Mouse (Mus musculus) gastrocnemius, postnatal 4 days (tissue): ENCODE data around the gene Stx2. TPM values are rescaled to one million over a fixed set of nuclear protein-coding genes. Genes with fewer than 3 reads are reported as not detected.
A peak's percentile ranks its signal among the peaks of the same experiment; 100 is the strongest.

Experiments
- DNase-seq, 2 experiments: peaks; one replicate each; pipeline ENCODE4 v3.0.0; 2021 to 2022; ENCODE audit warnings: low spot score in 2 of 2, mixed read lengths in 2 of 2
- long read RNA-seq, 2 experiments: library from polyadenylated mRNA; stranded (forward); transcript quantifications; one replicate each; pipeline ENCODE4 v2.0.0; 2021
- total RNA-seq, 2 experiments: library from RNA; stranded (reverse); gene quantifications; 2 replicates each; pipeline ENCODE4 v1.2.3; 2021

Stx2 gene
- total RNA-seq: 10 to 100 TPM; 24.5 to 29.0 TPM
- long read RNA-seq, experiment 1, transcript Stx2-201 (11 exons, 2,939 nt): major isoform, 18 of 25 reads
- long read RNA-seq, experiment 1, partial matches to known transcripts: 1 of 25 reads
- long read RNA-seq, experiment 1, other reads (novel, unspliced or antisense): 4 of 25 reads
- long read RNA-seq, experiment 2, transcript Stx2-201 (11 exons, 2,939 nt): major isoform, 32 of 42 reads
- long read RNA-seq, experiment 2, partial matches to known transcripts: 2 of 42 reads
- long read RNA-seq, experiment 2, other reads (novel, unspliced or antisense): 7 of 42 reads

GRCm38 (mm10) chr5:129008412-129008826 is at the start of gene Stx2:
Stx2 (minus strand) TSS chr5:129008574.
- peak; percentile 91 to 93 for DNase-seq

- DNase-seq: no peak
These were observed 46.4 kb upstream of the Stx2 start for GRCm38 (mm10) chr5:129054675-129055284.

DNA sequence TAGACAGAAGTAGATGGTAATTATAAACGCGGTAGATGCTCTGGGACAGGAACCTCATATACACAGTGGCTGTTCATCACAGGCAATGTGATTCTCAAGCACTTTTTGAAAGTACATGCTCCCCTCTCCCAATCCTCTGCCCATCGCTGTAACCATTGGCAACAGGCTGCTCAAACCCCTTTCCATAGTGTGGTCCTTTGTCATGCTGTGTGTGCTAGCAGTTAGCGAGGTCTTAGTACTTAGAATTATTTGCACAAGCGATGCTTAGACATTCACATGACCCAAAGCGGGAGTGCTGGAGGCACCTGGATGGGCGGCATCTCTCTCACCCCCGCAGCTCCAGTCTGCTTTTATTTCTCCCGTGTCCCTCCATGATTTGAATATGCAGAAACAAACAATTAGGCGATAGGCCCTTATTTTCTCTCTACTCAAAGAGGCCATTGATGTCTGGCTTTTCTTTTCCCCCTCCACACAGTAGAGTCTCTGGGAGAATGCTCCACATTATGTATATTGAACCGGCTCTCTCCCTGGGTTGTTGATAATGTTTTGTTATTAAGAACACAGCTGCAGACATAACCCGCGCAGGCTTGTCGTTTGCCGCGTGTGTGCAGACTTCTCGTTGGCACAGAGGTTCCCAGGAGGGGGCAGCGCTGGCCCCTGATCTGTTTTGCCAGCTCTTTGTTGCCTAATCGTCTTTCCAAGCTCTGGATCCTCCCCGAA is 44.4 kb upstream of the Stx2 start:
- DNase-seq: no peak

DNA sequence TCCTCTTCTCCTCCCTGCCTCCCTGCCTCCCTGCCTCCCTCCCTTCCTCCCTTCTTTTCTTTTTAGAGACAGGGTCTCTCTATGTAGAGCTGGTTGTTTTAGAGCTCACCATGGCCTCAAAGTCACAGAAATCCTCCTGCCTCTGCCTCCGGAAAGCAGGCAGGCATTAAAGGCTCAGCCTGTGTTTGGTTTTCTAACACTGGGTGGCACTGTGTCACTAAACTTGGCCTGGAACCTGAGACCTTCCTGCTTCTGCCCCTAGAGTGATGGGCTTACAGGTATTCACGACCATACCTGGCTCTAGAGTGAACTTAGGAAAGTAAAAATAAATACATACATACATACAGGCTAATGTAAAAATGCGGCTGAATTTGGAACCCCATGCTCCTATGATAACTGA is 43.5 kb upstream of the Stx2 start:
- DNase-seq: no peak

- no peak for DNase-seq
These were observed 41.0 kb upstream of the Stx2 start for GRCm38 (mm10) chr5:129049372-129049771.

DNA sequence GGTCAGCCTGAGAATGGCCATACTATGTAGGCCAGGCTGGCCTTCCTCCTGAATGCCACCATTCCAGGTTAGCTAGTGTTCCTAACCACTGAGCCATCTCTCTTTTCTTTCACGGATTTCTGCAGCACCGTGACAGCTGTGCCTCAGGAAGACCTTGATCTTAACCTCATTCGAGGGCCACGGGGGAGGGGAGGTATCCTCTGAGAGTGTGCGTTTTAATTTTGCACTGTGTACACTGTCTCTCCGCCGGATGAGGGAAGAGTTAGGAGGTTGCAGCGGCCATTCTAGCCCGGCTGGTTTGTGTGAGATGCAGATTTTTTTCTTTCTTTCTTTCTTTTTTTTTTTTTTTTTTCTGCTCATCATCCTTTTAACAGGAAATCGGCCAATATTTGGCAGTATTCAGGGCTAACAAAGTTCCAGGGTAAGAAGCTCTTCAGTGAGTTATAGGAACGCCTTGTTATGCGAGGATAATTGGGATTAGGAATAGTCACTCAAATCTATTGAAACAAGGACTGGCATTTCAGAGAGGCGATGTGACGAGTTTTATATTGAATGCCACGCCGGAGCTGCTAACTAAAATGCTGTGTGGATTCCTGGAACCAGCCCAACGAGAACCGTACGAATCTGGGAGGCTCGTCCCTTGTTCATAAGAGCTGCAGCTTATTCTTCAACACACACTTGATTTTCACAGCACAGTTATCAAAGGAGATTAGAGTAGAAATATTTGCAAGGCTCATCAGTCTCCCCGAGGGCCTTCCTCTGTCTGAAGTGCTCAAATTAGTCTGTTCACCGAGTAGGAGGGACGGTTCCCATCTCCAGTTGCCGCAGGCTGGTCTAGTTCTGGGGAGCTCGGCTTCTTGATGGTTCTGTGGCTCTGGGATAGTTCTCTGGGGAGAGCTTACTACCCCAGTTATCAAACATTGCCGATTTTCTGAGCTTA is 37.5 kb upstream of the Stx2 start:
- DNase-seq: no peak

DNA sequence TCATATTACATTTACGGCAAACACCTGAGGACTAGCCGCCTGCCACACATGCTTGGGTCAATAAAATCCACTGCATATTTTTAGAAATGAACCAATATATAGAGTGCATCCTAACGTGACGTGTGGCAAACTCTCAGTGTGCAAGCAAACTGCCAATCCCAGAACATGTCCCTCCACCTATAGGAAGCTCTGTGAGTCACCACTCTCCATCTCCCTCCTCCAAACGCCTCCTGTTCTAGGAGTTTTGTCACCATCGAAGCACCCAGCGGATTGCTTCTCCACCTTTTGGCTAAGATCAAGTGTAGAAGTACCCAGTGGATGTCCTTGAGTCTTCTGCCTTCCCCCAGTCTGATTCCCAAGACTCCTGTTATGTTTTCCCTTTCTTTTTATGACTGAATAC is 29.4 kb upstream of the Stx2 start:
- no peak for DNase-seq

GRCm38 (mm10) chr5:129036678-129037077 is 28.3 kb upstream of the Stx2 start:
- DNase-seq: no peak

DNA sequence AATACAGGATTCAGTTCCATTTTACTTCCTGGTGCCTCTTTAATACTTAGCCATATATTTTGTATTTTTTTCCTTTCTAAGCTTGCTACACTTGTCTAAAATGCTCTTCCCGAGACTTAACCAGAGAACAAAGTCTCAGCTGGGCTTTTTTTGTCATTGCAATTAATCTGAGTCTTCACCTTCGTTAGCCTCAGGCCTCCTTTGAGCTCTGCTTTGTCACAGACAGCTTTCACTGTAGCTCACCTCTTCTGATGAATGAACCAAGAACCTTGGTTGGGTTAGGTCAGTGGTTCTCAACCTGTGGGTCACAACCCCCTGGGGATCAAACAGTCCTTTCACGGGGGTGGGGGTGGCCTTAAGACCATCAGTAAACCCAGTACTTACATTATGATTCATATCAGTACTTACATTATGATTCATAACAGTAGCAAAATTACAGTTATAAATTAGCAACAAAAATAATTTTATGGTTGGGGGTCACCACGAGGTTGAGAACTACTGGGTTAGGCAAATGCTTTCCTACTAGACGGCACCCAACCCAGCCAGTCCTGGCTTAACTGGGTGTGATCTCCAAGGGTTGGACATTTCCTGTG is 20.9 kb upstream of the Stx2 start:
- DNase-seq: no peak

DNA sequence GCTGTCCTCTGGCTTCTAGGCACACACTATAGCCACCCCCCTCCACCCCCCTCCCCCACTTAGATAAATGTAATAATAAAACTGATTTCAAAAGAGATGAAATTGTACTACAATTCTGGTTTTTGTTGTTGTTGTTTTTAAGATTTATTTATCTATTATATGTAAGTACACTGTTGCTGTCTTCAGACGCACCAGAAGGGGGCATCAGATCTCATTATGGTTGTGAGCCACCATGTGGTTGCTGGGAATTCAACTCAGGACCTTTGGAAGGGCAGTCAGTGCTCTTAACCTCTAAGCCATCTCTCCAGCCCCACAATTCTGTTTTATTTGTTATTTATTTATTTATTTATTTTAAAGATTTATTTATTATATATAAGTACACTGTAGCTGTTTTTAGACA is 18.3 kb upstream of the Stx2 start:
- DNase-seq: no peak

- DNase-seq: no peak
These were observed 17.8 kb upstream of the Stx2 start for GRCm38 (mm10) chr5:129026171-129026570.

DNA sequence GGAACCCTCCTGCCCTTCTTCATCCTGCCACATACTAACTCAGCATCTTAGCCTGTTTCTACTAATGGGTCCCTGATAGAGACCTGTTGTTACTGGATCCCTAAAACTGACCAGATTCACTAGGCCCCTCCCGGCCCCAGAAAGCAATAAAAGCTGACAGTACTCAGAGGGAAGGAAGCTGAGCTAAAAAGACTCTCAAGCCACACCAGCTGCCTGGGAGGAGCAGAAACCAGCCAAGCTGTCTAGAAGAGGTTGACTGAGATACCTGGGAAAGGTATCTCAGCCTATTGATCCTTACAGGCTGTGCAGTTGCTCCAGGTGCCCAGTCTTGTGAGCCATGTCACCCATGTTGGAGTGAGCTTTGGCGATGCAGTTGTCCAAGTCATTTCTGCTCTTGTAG is 17.4 kb upstream of the Stx2 start:
- no peak for DNase-seq

DNA sequence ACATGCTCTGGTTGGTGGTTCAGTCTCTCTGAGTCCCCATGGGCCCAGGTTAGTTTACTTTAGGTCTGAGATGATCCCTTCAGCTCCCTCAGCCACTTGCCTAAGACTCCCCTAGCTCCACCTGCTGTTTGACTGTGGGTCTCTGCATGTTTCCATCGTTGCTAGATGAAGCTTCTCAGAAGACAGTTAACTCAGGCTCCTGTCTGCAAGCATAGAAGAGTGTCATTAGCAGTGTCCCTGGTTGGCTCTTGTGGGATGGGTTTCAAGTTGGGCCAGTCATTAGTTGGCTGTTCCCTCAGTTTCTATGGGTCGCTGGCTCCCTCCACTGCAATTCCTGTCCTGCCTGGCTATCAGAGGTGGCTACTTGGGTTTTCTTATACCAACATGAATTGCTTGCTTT is 16.7 kb upstream of the Stx2 start:
- no peak for DNase-seq

GRCm38 (mm10) chr5:129020731-129021130 is 12.4 kb upstream of the Stx2 start:
- DNase-seq: peak in 1 of 2 experiments; percentile 34

GRCm38 (mm10) chr5:129020300-129020668 is 11.9 kb upstream of the Stx2 start:
- no peak for DNase-seq

GRCm38 (mm10) chr5:129019497-129020299 is 11.3 kb upstream of the Stx2 start, which contains the start of gene Ran:
Ran (plus strand) TSS chr5:129020069.
- DNase-seq: peak; percentile 94

GRCm38 (mm10) chr5:129018782-129019489 is 10.6 kb upstream of the Stx2 start:
- no peak for DNase-seq

GRCm38 (mm10) chr5:129016370-129016769 is 8.0 kb upstream of the Stx2 start:
- no peak for DNase-seq

DNA sequence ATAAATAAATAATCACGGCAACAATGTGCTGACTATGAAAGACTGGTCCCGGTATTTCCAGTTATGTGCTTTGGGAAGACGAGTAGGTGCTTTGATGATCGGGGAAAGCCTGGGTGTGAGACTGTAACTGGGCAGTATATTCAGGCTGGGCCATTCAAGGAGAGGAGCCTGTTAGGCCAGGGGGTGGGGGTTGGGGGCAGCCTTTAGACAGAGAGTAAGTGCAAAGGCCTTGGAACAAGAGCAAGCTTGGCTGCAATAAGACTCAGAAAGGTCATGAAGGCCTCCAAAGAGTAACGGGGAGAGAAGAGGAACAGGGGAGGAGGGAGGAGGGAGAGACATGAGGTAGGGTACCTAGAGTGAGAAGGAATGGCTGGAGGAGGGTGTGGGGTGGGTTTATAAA is 7.2 kb upstream of the Stx2 start:
- no peak for DNase-seq
